Mouse (Mus musculus) cerebellum, adult 2 months (tissue): ENCODE measurements at regions not wholly inside any gene's neighbourhood (a gene's known extent, or its start where the extent isn't known, plus 50 kb on each side); places are given as distances from the start of the nearest gene placed in this dataset.
A peak's percentile ranks its signal among the peaks of the same experiment; 100 is the strongest.

ENCODE experiments used
- DNase-seq, 2 experiments: peaks; one replicate each; pipeline ENCODE4 v3.0.0; 2021
- H3K27ac ChIP-seq: fragments of 200-500 bp; 2 replicates; pipeline ENCODE4 v1.5.1; 2012; ENCODE audit warnings: low read length, control low read depth, inconsistent platforms; ENCODE audit not compliant: insufficient read depth
- H3K27me3 ChIP-seq: fragments of 200-500 bp; 2 replicates; pipeline ENCODE4 v1.6.1; 2012; ENCODE audit warnings: inconsistent platforms, mild to moderate bottlenecking, low read length, moderate library complexity; ENCODE audit not compliant: control insufficient read depth, insufficient read depth
- H3K4me1 ChIP-seq: fragments of 200-500 bp; 2 replicates; pipeline ENCODE4 v1.6.1; 2011; ENCODE audit warnings: low read length; ENCODE audit not compliant: control insufficient read depth, insufficient read depth
- H3K4me3 ChIP-seq: fragments of 200-500 bp; replicated peaks from 2 replicates; pipeline ENCODE3; 2011; ENCODE audit warnings: mild to moderate bottlenecking, low read depth, low read length, control low read depth; ENCODE audit not compliant: insufficient read depth
- CTCF ChIP-seq: fragments of 200-500 bp; IDR thresholded peaks from 2 replicates; pipeline ENCODE4 v1.5.1; 2011; ENCODE audit warnings: low read depth, mild to moderate bottlenecking, control low read depth, low read length, moderate library complexity, borderline replicate concordance; ENCODE audit not compliant: insufficient read depth
- POLR2A ChIP-seq: fragments of 200-500 bp; IDR thresholded peaks from 2 replicates; pipeline ENCODE4 v1.6.1; 2011; ENCODE audit warnings: low read length, control low read depth, borderline replicate concordance; ENCODE audit not compliant: insufficient read depth
- WGBS: fragments of 180-500 bp; shearing (Covaris S2); methylation state at CpG from one replicate; pipeline ENCODE4 v1.1.7; 2018; 5-methylcytosine and 5-hydroxymethylcytosine counted together

GRCm38 (mm10) chr5:73901651-73902050 lies 166.6 kb downstream of the Usp46 start:
- Histone ChIP-seq H3K27me3 (no peaks in the 10 kb centered on the region), H3K27ac (no peak overlapping the region), H3K4me3 (no peak overlapping the region), H3K4me1 (no peaks in the 10 kb centered on the region)
- no peak for DNase-seq
- TF ChIP-seq CTCF (no peak), POLR2A (no peak)
- WGBS, result 96% methylated on average over 1 of the region's 1 CpGs

GRCm38 (mm10) chr5:73902470-73903218 lies 165.6 kb downstream of the Usp46 start:
- 65% methylated on average over 7 of the region's 7 CpGs for WGBS
- Histone ChIP-seq H3K4me1 (no peaks in the 10 kb centered on the region), H3K4me3 (no peak overlapping the region), H3K27me3 (no peaks in the 10 kb centered on the region), H3K27ac (no peak overlapping the region)
- no peak for TF ChIP-seq POLR2A
- TF ChIP-seq CTCF, result no peak
- no peak for DNase-seq

- 37% methylated on average over 8 of the region's 8 CpGs for WGBS
- no peak for TF ChIP-seq CTCF
- TF ChIP-seq POLR2A, result no peak
- peak in 1 of 2 experiments; percentile 20 for DNase-seq
- H3K27me3 ChIP-seq, result no peaks in the 10 kb centered on the region
- H3K27ac ChIP-seq, result no peak overlapping the region
- no peak overlapping the region for H3K4me3 ChIP-seq
- no peaks in the 10 kb centered on the region for H3K4me1 ChIP-seq
Measured at GRCm38 (mm10) chr5:73903219-73903570, 165.0 kb downstream of the Usp46 start.

GRCm38 (mm10) chr5:73904146-73904811 lies 164.0 kb downstream of the Usp46 start:
- Histone ChIP-seq H3K4me3 (no peak overlapping the region), H3K27ac (no peak overlapping the region), H3K27me3 (no peaks in the 10 kb centered on the region), H3K4me1 (no peaks in the 10 kb centered on the region)
- 94% methylated on average over 8 of the region's 8 CpGs for WGBS
- TF ChIP-seq POLR2A (no peak), CTCF (no peak)
- no peak for DNase-seq

- H3K27ac ChIP-seq, result peak overlapping the region; percentile 43; the same call in 1 of the 2 replicates
- no peak for TF ChIP-seq POLR2A
- TF ChIP-seq CTCF, result no peak
- H3K4me3 ChIP-seq, result no peak overlapping the region
- WGBS, result 47% methylated on average over 1 of the region's 1 CpGs
- H3K27me3 ChIP-seq, result no peaks in the 10 kb centered on the region
- DNase-seq, result peak; percentile 71 to 84
- peaks cover 10% of the 10 kb centered on the region; the same call in 1 of the 2 replicates for H3K4me1 ChIP-seq
Measured at GRCm38 (mm10) chr5:73912149-73912548, 156.1 kb downstream of the Usp46 start.

GRCm38 (mm10) chr5:73913116-73913515 lies 155.1 kb downstream of the Usp46 start:
- Histone ChIP-seq H3K27me3 (no peaks in the 10 kb centered on the region), H3K4me1 (peaks cover 10% of the 10 kb centered on the region; the same call in 1 of the 2 replicates), H3K4me3 (no peak overlapping the region), H3K27ac (no peak overlapping the region)
- TF ChIP-seq POLR2A (no peak), CTCF (no peak)
- DNase-seq, result no peak
- 44% methylated on average over 6 of the region's 6 CpGs for WGBS

- no peak overlapping the region for H3K27ac ChIP-seq
- no peak overlapping the region for H3K4me3 ChIP-seq
- TF ChIP-seq POLR2A (no peak), CTCF (no peak)
Measured at GRCm38 (mm10) chr5:73918011-73918410, 150.2 kb downstream of the Usp46 start.

GRCm38 (mm10) chr5:73919936-73920335 lies 148.3 kb downstream of the Usp46 start:
- no peaks in the 10 kb centered on the region for H3K4me1 ChIP-seq
- H3K4me3 ChIP-seq, result no peak overlapping the region
- H3K27ac ChIP-seq, result no peak overlapping the region
- no peaks in the 10 kb centered on the region for H3K27me3 ChIP-seq
- TF ChIP-seq CTCF (no peak), POLR2A (no peak)
- no peak for DNase-seq
- 36% methylated on average over 6 of the region's 6 CpGs for WGBS

More at GRCm38 (mm10) chr5:73918011-73918410, 150.2 kb downstream of the Usp46 start:
- no peaks in the 10 kb centered on the region for H3K27me3 ChIP-seq
- DNase-seq, result no peak
- no peaks in the 10 kb centered on the region for H3K4me1 ChIP-seq
- 87% methylated on average over 2 of the region's 2 CpGs for WGBS
